Mouse (Mus musculus) heart, adult 2 months (tissue): ENCODE data around the gene Hmga1. TPM values are rescaled to one million over a fixed set of nuclear protein-coding genes. Genes with fewer than 3 reads are reported as not detected.

Experiments
- DNase-seq, 2 experiments: peaks; one replicate each; pipeline ENCODE4 v3.0.0; 2021
- H3K27ac ChIP-seq: fragments of 200-600 bp; 2 replicates; pipeline ENCODE4 v1.8.1; 2022
- H3K27me3 ChIP-seq: fragments of 200-500 bp; 2 replicates; pipeline ENCODE4 v1.6.1; 2012; ENCODE audit warnings: mild to moderate bottlenecking, low read length, inconsistent platforms, mixed read lengths; ENCODE audit not compliant: control insufficient read depth, insufficient read depth
- H3K36me3 ChIP-seq: fragments of 200-500 bp; 2 replicates; pipeline ENCODE4 v1.6.1; 2012; ENCODE audit warnings: low read length, inconsistent platforms; ENCODE audit not compliant: control insufficient read depth, insufficient read depth
- H3K4me1 ChIP-seq: fragments of 200-500 bp; 2 replicates; pipeline ENCODE4 v1.6.1; 2011; ENCODE audit warnings: low read length; ENCODE audit not compliant: control insufficient read depth, insufficient read depth
- H3K4me3 ChIP-seq: fragments of 200-600 bp; 2 replicates; pipeline ENCODE4 v1.8.1; 2022
- H3K79me2 ChIP-seq: fragments of 200-500 bp; replicated peaks from 2 replicates; pipeline ENCODE4 v1.6.1; 2012; ENCODE audit warnings: mild to moderate bottlenecking, inconsistent platforms, low read length, moderate library complexity, mixed read lengths; ENCODE audit not compliant: control insufficient read depth, insufficient read depth
- H3K9ac ChIP-seq: fragments of 200-500 bp; 2 replicates; pipeline ENCODE4 v1.6.1; 2012; ENCODE audit warnings: low read depth, mild to moderate bottlenecking, control low read depth, inconsistent platforms, low read length, mixed read lengths
- CTCF ChIP-seq: fragments of 200-600 bp; IDR thresholded peaks from 2 replicates; pipeline ENCODE4 v1.8.1; 2022; ENCODE audit warnings: antibody characterized with exemption, mild to moderate bottlenecking, moderate library complexity
- EP300 ChIP-seq: fragments of 200-500 bp; IDR thresholded peaks from 2 replicates; pipeline ENCODE4 v1.6.1; 2011; ENCODE audit warnings: low read depth, low read length, control low read depth; ENCODE audit not compliant: insufficient read depth
- POLR2A ChIP-seq: fragments of 200-500 bp; IDR thresholded peaks from 2 replicates; pipeline ENCODE4 v1.6.1; 2011; ENCODE audit warnings: mild to moderate bottlenecking, low read depth, low read length, control low read depth; ENCODE audit not compliant: insufficient read depth
- WGBS: fragments of 180-500 bp; shearing (Covaris S2); methylation state at CpG from one replicate; pipeline ENCODE4 v1.1.7; 2018; 5-methylcytosine and 5-hydroxymethylcytosine counted together
- intact Hi-C: fragments of 180-260 bp; cut with DNase I; formaldehyde crosslinking; loops from one replicate; pipeline ENCODE4 v1.15.1; 2025
- polyA plus RNA-seq: library from polyadenylated mRNA; depleted of rRNA; stranded (reverse); fragments of >200 nt; gene quantifications from 2 replicates; pipeline ENCODE4 v1.2.3, GENCODE M21; 2012
- total RNA-seq, 2 experiments: library from RNA; stranded (reverse); gene quantifications; 2 replicates each; pipeline ENCODE4 v1.2.3; 2021

The Hmga1 gene
- total and polyA plus RNA-seq, 3 experiments, result 47.5 to 73.8 (median 48.2) TPM

GRCm38 (mm10) chr17:27559596-27559995, 3.3 kb downstream of the Hmga1 start:
- H3K36me3 ChIP-seq, result no peaks in the 10 kb centered on the region
- no peaks in the 10 kb centered on the region for H3K79me2 ChIP-seq
- 89% methylated on average over 12 of the region's 12 CpGs for WGBS
- no peaks in the 10 kb centered on the region for H3K27me3 ChIP-seq
- TF ChIP-seq EP300 (no peak), CTCF (no peak), POLR2A (no peak)
- H3K9ac ChIP-seq, result no peak overlapping the region
- no peak overlapping the region for H3K4me3 ChIP-seq
- intact Hi-C loops, result no loop called here
- no peaks in the 10 kb centered on the region for H3K4me1 ChIP-seq
- H3K27ac ChIP-seq, result no peak overlapping the region
- no peak for DNase-seq

- H3K9ac ChIP-seq, result no peak overlapping the region
- H3K27ac ChIP-seq, result no peak overlapping the region
- intact Hi-C loops, result no loop called here
- WGBS, result 71% methylated on average over 13 of the region's 13 CpGs
- no peak for DNase-seq
- no peaks in the 10 kb centered on the region for H3K79me2 ChIP-seq
- TF ChIP-seq EP300 (no peak), CTCF (no peak), POLR2A (no peak)
- H3K4me3 ChIP-seq, result no peak overlapping the region
- H3K36me3 ChIP-seq, result no peaks in the 10 kb centered on the region
- no peaks in the 10 kb centered on the region for H3K27me3 ChIP-seq
- peaks cover 2% of the 10 kb centered on the region; the same call in 1 of the 2 replicates for H3K4me1 ChIP-seq
Measured at GRCm38 (mm10) chr17:27560926-27561480, 4.7 kb downstream of the Hmga1 start.

GRCm38 (mm10) chr17:27561809-27562526, 5.7 kb downstream of the Hmga1 start:
- no peak overlapping the region for H3K9ac ChIP-seq

GRCm38 (mm10) chr17:27563771-27564244, 7.5 kb downstream of the Hmga1 start:
- Histone ChIP-seq H3K27me3 (no peaks in the 10 kb centered on the region), H3K79me2 (no peaks in the 10 kb centered on the region), H3K4me3 (no peak overlapping the region), H3K4me1 (peaks cover 2% of the 10 kb centered on the region; the same call in 1 of the 2 replicates), H3K9ac (no peak overlapping the region), H3K36me3 (no peaks in the 10 kb centered on the region), H3K27ac (no peak overlapping the region)
- DNase-seq, result no peak
- intact Hi-C loops, result loop anchor here (2.0 kb wide), 2 partner anchors 29 to 59 kb away; partner anchors contain the start of gene Nudt3
- WGBS, result 81% methylated on average over 7 of the region's 7 CpGs
- TF ChIP-seq POLR2A (no peak), EP300 (no peak), CTCF (no peak)

More at GRCm38 (mm10) chr17:27561809-27562526, 5.7 kb downstream of the Hmga1 start:
- TF ChIP-seq EP300 (no peak), POLR2A (no peak), CTCF (no peak)
- no peaks in the 10 kb centered on the region for H3K27me3 ChIP-seq
- peaks cover 2% of the 10 kb centered on the region; the same call in 1 of the 2 replicates for H3K4me1 ChIP-seq
- H3K27ac ChIP-seq, result no peak overlapping the region
- no peaks in the 10 kb centered on the region for H3K36me3 ChIP-seq
- no peak for DNase-seq
- H3K4me3 ChIP-seq, result no peak overlapping the region
- 40% methylated on average over 10 of the region's 11 CpGs for WGBS
- no peaks in the 10 kb centered on the region for H3K79me2 ChIP-seq
- intact Hi-C loops, result no loop called here

GRCm38 (mm10) chr17:27564391-27565162, 8.3 kb downstream of the Hmga1 start:
- no peaks in the 10 kb centered on the region for H3K36me3 ChIP-seq
- intact Hi-C loops, result loop anchor here (2.0 kb wide), 2 partner anchors 30 to 58 kb away; partner anchors contain the start of gene Nudt3
- H3K27ac ChIP-seq, result no peak overlapping the region; the same call in 1 of the 2 replicates
- WGBS, result 36% methylated on average over 20 of the region's 20 CpGs
- H3K4me1 ChIP-seq, result peaks cover 2% of the 10 kb centered on the region; the same call in 1 of the 2 replicates
- H3K27me3 ChIP-seq, result no peaks in the 10 kb centered on the region
- H3K9ac ChIP-seq, result peak overlapping the region; percentile 74
- H3K4me3 ChIP-seq, result peak overlapping the region; percentile 63
- DNase-seq, result no peak
- TF ChIP-seq POLR2A, result no peak
- 0 out of 2 replicates have a peak, but pooled peaks have one; percentile 6 for TF ChIP-seq CTCF
- no peaks in the 10 kb centered on the region for H3K79me2 ChIP-seq
